Mouse (Mus musculus): Measurements from ENCODE around the gene Emc4.
A peak's percentile ranks its signal among the peaks of the same experiment; 100 is the strongest.

The Emc4 gene

DNA sequence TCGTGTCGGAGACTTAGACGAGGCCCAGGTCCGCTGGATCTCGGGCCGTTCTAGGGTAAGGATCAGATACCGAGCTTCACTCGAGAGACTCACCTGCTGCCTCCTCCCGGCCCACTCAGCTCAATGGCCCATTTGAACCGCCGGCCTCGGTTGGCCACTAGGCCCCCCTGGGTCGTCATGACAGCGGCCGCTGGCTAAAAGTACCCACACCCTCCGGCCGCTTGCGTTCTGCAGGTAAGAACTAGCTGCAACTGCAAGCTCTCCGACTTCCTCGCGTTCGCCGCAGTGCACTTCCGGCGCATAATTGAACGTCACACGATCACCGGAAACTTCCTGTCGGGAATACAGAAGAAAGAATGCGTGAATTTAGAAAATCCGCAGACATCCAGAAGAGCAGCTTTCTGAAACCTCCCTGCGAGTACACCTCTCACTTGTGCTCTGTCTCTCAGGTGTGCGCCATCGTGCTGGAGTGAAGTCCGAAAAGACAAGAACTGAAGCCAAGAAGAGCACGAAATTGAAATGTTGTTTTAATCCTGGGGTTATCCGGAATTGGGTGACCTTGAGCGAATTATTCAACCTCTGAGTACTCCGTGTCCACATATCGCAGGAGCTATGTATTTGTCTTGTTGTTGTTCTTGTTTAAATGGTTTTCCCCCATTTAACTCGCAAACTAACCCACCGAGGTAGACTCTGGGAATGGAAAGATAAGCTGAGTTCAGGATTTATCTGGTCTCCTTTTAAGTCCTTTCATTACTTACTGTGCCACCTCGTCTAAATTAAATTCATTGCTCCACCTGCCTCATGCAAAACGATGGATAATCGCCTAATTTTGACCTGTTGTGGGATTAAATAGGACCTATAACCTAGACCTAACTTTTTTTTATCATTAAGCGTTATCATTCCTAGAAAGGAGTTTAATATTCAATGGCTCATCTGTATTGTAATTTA is at the start of gene Emc4:
Gene Emc4, minus strand, starts transcription at position 302 of the 948 bp plus-strand sequence.
- DNase-seq, result peak; percentile 92

DNA sequence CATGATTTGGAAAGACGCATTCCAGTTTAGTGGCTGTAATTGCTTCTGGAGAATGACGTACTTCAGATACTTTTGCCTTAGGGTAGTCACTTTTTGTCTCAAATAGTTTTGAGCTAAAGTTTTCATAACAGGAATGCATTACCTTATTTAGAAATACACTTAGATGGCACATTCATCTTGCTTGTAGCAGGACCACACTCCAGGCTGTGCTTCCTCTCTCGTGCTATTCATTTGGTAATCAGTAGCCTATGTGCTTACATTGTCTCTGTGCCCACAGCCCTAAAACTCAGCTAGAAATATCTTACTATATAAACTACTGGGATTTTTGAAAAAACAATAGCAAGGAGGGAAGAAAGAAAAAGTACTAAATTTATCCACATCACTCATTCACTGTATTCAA is 39.2 kb upstream of the Emc4 start:
- no peak for DNase-seq

DNA sequence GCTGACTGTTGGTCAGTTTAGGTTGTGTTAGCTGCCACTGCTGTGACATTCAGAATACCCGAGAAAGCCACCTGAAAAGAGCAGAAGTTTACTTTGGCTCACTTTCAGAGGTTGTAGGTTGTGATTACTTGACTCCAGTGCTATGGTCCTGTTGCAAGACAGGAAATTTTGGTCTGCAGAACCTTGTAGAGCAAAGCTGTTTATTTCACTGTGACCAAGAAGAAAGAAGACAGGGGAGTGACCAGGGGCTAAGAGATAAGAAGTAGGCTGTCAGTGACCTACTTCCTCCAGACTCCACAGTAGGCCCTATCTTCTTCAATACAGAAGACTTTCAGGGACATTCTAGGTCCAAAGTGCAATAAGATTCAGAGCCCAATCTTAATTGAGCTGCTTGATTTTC is 28.8 kb upstream of the Emc4 start:
- no peak for DNase-seq

DNA sequence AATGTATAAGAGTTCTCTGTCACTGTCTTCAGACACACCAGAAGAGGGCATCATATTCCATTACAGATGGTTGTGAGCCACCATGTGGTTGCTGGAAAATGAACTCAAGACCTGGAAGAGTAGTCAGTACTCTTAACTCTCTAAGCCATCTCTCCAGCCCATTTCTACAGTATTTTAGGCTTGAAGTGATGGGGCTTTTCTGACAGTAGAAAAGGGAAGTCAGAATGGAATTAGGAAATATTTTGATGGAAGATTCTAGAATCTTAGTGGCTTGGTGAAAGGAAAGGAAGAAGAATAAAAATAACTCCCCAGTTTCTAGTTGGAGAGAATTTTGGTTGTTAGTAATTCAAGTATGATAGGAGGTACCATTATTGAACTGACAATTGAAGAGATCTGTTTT is 26.1 kb upstream of the Emc4 start:
- no peak for DNase-seq

DNA sequence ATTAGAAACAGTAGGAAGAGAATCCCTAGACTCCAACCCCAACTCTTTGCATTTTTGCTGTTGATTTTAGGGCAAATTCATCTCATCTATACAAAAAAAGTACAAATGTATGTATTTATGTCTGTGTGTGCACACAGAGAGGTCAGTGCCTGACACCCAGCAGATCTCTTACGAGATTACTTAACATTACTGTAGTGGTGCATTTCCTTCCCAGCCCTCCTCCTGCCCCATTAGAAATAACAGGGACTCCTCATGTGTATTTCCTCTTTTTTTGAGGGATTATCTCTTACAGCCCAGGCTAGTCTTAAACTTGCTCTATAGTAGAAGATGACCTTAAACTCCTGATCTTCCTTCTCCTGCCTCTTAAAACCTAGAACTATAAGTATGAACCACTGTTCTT is 24.9 kb upstream of the Emc4 start:
- DNase-seq, result no peak

DNA sequence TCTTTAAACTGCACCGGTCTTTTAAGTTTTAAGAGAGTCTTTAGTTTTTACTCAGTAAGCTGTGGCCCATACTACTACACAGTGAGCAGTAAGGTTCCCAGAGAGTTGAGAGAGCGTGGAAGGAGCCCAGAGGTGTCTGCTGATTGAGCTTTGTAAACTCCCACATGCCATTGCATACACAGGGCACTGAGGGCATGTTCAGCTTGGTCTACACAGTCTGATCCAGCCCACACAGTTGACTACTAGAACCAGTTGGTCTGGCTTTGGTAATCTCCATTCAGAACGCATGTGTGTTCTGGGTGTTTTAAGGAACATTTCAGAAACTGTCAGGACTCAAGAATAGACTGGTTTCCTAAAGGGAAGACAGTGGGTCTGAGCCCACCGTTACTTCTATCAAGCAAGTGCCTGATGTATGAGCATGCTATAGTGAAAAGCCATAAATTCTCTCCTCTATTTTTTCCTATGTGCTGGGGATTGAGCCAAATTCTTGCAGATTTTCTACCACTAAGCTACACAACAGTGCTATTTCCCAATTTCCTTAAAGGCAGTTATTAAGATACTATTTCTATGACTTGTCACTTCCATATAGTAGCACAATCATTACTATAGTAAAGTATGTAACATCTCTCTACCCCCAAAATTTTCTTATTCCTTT is 23.6 kb upstream of the Emc4 start:
- DNase-seq, result no peak

DNA sequence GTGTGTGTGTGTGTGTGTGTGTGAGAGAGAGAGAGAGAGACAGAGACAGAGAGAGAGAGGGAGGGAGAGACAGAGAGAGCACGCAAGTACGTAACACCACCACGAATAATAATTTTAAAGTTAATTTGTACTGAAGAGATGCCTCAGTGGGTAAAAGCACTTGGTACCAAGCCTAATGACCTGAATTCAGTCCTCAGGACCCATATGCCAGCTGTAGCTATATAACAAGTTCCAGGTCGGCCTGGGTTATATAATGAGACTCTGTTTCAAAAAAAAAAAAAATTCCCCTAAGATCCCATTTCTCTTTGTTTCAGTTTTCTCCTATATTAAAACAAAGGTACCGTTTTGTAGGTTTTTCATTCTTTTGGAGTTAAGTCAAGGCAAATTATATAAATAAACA is 23.0 kb upstream of the Emc4 start:
- DNase-seq, result no peak

DNA sequence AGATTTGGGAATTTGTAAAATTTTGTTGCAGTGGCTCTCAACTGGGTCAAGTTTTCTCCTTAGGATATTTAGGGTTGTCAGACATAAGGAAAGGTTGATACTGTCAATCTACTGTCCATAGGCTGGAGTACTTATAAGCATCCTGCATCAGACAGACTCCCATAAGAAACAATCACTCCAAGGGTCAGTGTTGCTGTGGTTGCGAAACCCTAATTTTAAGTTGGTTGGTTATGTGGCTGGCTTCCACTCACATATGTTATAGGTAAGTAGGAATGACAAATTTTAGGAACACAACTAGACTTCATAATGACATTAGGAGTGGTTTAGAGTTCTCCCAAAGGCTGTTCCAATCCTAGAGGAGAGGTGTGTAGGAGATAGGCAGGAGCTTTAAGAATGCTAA is 13.4 kb upstream of the Emc4 start:
- DNase-seq, result no peak

DNA sequence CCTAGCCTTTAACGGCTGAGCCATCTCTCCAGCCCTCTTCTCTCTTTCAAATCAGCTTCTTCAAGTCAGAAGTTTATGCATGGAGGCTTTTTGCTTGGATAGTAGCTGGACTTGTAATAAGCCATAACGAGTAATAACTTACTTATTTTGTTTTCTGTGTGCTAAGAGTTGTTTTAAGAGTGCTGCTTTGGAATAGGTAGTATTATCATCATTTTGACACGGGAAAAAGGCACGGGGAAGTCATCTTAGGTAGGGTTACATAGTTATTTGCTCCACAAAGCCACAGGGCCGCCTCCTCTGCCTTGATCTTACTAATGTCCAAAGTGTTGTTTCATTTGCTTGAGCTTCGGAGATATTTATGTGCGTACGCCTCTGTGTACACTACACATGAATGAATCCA is 12.3 kb upstream of the Emc4 start:
- no peak for DNase-seq

DNA sequence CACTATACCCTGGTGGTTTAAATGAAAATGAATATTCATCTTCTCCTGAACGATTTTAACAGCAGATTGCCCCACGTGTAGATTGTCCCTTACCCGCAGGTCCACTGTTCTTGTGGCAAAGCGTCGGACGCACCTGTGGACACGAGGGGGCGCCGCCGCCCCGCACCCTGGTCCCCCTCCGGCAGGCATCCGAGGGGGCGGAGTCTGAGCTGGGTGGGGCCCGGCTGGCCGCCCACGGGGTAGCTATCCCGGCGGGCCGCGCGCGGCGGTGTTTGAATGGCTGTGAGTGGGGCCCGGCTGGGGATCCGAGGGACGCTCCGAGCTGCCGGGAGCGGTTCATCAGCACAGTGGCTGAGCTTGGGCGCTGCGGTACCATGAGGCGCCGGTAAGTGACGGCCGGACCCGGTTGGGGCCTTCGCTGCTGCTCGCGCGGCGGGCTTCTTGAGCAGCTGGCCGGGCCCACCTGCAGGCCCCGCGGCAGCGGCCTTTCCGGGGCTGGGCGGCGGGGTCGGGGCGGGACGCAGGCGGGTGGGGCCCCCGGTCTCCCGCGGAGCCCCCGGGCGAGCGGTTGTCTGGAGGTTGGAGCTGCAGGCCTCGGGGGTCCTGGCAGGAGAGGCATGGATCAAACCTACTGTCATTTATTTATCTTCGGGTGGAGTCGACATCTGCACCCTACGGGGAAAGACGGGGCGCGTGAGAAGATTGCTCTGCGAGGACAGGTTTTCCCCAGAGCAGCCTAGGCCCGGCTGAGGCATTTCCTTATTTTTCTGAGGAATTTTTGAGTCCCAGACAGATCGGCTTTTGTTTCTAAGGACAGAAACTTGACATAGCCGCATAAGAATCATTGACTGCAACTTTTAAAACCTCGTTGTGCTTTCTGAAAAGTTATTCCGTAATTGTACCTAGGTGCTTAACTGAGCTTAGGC is 11.4 kb upstream of the Emc4 start, which contains the start of gene Katnbl1:
Gene Katnbl1, plus strand, starts transcription at position 239 of the 926 bp plus-strand sequence.
- DNase-seq, result peak; percentile 90

DNA sequence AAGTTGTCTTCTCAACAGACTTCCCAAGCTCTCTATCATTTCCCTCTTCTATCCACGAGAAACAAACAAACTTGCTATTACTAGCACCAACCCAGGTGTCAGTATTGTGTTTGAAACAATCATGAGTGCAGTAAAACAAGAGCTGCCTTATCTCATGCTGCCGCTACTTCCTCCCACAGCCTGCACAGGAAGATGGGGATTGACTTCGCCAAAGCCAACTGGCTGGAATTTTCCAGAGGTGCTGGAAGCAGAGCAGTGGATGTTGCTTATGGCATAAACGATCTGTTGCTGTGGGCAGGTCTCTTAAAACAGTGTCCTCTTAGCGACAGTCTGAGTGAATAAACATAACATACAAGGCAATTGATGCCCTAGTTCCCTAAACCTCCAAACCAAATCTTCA is 6.8 kb upstream of the Emc4 start:
- DNase-seq, result no peak

DNA sequence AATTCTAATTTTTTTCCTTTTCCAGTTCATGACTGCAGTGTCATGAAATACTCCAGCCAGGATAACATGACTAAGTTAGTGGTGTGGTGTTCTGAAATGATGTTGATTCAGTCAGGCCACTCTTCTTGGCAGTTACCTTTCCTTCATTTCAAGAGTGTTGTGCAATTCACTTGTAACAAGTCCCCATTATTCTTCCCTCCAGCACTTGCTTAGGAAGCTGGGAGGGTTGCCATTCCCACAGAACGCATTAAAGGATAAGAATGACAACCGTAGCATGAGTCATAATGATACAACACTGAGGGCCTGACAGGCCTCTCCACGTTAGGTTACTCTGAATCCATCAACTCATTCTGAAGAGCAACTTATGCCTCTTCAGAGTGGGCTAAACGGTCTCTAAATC is 5.3 kb upstream of the Emc4 start:
- no peak for DNase-seq

DNA sequence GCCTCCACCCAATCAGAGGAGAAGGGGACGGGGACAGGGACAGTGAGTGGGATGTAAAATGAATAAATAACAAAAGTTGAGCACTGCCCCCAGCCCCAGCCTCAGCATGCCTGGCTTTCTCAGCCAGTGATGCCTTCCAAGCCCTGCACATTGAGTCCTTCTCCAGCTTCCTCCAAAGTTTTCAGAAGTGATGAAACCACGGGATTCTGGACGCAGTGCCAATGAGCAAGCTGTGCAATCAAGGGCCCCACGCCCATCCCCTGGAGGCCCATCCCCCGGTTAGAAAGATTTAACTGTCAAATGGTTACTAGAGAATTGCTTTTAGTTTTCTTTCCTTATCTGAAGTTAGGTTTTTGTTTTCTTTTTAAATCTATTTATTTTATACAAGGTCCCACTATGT is 2.1 kb upstream of the Emc4 start:
- no peak for DNase-seq

DNA sequence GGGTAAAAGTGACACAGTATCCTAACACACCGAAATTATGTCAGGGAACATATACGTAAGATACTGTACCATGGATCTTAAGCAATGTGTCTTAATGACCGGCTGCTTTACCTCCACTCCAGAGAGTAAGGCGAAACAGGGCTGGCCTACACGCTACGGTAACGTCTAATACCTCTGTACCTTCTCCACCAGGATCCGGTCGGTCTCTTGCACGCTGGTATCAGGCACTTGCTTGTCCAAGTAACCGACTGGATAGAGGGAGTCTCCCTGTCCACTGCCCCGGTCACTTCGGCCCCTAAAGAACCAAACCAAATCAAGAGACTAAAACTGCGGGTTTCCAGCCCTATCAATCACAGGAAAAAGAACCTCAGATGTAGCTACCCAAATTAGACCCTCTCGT is 605 bp downstream of the Emc4 start:
- no peak for DNase-seq

DNA sequence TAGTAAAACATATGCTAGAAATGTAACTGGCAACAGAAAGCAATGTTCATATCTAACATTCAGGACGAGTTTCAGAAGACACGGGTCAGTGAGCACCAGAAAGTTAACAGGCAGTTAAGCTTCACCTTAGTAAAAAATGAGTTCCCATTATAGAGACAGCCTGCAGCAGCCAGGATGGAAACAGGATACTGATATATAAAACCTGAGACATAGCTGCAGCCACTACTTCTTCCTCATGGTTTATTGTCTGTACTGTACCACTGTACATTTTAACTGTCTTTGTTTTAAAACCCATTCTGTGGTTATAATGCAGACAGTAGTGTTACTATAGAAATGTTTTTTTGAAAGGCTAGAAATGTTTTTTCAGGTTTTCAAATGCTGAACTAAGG is 7.1 kb downstream of the Emc4 start:
- no peak for DNase-seq

DNA sequence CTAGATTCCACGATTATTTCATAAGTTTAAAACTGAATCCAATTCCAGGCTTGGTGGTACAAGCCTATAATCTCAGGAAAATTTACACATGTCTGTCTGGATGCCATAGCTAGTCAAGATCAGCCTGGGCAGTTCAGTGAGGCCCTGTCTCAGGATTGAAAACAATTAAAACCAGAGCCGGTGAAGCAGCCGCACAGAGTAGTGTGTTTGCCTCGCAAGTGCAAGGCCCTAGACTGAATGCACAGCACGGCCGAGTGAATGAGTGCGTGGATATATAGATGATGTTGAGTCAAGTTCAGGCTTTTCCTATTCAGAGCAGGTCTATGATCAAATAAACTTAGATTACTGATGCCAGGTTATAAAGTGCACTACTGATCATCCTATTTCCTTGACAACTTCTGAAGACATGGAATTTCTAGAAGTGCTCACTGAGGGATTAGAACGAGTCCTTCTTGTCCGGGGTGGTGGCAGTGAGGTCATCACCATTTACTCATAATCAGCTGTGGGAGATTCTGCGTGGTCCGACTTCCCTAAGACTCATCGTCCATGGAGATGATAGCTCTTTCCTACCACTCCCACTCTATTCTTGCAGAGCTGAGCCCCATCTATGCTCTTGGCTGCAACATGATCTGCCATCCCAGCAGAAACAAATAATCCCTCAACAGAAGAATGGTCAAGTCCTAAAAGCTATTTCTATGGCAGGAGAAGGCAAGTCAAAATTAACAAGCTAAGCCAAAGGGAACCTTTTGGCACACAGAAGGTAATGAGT is 7.6 kb downstream of the Emc4 start:
- no peak for DNase-seq

DNA sequence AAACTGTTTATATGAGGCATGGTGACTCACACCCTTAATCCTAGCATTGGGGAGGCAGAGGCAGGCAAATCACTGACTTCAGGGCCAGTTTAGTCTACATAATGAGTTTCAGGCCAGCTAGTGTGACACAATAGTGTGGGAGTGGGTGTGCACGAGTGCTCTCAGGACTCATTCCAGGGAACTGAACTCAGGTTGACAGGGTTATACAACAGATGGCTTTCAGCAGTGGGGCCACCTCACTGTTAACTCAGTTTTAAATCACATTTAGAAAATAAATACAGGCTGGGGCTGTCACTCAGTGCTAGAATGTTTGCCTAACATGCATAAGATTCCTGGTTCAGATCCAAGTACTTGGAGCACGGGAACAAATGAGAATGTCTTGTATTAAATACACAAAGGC is 8.2 kb downstream of the Emc4 start:
- DNase-seq, result no peak

DNA sequence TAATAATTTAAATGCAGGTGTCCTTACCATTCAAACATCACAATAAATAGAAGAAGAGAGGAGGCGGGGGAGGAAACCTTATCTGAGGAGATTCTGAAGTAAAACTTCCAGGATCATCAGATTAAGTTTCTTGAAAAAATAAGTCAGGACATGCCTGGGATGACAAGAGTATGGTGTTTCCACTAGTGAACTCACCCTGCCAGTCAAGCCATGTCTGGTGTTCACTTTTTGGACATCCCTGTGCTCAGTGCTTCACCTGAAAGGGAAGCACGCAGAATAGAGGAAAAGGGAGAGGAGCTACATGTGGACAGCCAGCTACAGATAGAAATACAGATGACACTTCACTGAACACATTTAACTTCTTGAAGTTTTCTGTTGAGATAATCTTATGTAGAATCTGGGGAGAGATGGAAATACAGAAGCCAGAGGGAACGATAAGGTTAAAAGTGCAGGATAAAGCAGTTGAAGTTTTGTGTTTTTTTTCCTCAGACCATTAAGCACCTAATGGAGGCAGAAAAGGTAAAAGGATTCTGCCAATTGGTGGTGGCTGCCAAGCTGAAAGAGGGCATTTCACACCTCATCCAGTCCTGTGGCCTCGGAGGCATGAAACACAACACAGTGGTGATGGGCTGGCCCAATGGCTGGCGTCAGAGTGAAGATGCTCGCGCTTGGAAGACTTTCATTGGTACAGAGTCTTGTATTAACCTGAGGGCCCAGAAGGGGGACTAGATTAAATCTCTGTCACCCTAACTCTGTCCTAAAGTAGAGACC is 14.0 kb downstream of the Emc4 start:
- DNase-seq, result no peak

DNA sequence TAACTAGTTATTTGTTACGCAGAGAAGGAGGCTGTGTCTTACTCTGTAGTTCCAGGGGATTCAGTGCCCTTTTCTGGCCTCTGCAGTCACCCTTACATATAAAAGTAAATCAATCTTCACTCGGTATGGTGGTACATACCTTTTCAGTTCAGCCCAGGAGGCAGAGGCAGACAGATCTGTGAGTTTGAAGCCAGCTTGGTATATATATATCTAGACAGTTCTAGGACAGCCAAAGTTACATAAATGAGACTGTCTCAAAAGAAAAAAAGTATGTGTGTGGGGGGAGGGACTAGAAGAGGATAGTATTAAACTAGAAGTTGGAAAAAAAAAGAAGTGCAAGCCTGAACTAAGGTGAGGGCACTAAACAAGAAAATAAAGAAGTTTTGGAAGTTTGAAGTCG is 19.6 kb downstream of the Emc4 start:
- DNase-seq, result no peak

DNA sequence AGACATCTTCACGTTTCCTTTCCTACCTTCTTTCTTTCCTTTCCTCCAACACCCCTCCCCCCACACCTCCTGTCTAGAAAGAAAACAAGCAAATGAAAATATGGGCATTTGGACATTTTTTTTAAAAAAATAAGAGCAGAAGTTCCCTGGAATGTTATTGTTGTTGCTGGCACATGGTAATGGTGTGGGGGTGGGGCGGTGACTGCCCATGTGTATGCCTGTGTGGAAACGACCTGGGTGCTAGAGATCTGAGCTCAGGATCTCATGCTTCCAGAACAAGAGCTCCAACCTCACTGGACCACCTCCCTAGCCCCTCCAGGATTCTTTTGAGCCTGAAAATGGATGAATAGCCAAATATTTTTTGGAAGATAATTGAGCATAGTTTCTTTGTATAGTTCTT is 26.7 kb downstream of the Emc4 start:
- no peak for DNase-seq

DNA sequence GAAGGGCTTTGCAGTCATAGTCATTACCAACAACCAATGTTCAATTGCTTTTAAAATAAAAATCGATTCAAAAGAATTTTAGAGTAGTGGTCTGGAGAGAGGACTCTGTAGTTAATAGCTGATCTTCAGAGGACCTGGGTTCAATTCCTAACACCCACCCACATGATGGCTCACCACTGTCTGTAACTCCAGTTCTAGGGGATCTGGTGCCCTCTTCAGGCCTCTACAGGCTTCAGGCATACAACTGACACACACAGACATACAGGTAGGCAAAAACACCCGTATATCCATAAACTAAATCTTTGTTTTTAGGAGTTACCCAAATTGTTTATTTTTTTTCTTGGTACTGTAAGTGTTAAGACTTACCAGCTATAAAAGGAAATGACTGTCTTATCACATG is 28.1 kb downstream of the Emc4 start:
- DNase-seq, result no peak

DNA sequence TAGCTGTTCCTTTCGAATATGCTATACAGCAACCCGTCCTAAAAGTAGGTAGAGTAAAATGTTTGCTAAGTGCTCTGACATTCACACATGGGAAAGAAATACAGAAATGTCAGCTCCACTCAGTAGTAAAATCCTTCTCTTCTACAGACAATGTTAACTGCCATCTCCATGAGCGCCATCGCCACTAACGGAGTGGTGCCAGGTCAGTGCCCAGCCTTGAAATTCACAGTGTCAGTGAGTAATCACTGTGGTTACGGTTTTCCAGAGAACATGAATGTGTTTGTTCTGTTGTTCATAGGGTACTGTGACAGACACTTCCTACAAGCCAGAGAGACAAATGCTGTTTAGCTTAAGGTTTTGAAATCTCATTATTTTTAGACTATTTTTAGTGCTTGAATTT is 30.6 kb downstream of the Emc4 start:
- no peak for DNase-seq

All from right cerebral cortex, postnatal 25 days (tissue).